Mouse (Mus musculus) intestine, postnatal 0 days (tissue): ENCODE data around the gene Pkd2l1. TPM values are rescaled to one million over a fixed set of nuclear protein-coding genes. Genes with fewer than 3 reads are reported as not detected.

Experiments
- ATAC-seq: fragments of 200-750 bp; cut with Nextera tagmentation; 2 replicates; pipeline ENCODE4 v1.8.0; 2017; ENCODE audit warnings: mild to moderate bottlenecking, moderate TSS enrichment, moderate library complexity
- H3K27ac ChIP-seq: fragments of 300-500 bp; sonication (generic); 2 replicates; pipeline ENCODE4 v1.5.1; 2014; ENCODE audit warnings: mild to moderate bottlenecking, low read depth, low read length, moderate library complexity
- H3K27me3 ChIP-seq: fragments of 300-500 bp; sonication (generic); replicated peaks from 2 replicates; pipeline ENCODE4 v1.6.1; 2014; ENCODE audit warnings: low read length, mixed read lengths; ENCODE audit not compliant: control insufficient read depth, insufficient read depth
- H3K36me3 ChIP-seq: fragments of 300-500 bp; sonication (generic); 2 replicates; pipeline ENCODE4 v1.6.1; 2014; ENCODE audit warnings: mild to moderate bottlenecking, moderate library complexity; ENCODE audit not compliant: control insufficient read depth, insufficient read depth
- H3K4me1 ChIP-seq: fragments of 300-500 bp; sonication (generic); replicated peaks from 2 replicates; pipeline ENCODE4 v1.6.1; 2014; ENCODE audit warnings: antibody characterized with exemption, low read length, mixed read lengths; ENCODE audit not compliant: control insufficient read depth, insufficient read depth
- H3K4me2 ChIP-seq: fragments of 300-500 bp; sonication (generic); replicated peaks from 2 replicates; pipeline ENCODE4 v1.6.1; 2014; ENCODE audit warnings: low read depth, mild to moderate bottlenecking, moderate library complexity
- H3K4me3 ChIP-seq: fragments of 300-500 bp; sonication (generic); 2 replicates; pipeline ENCODE4 v1.5.1; 2014; ENCODE audit warnings: low read depth, low read length
- H3K9ac ChIP-seq: fragments of 300-500 bp; sonication (generic); 2 replicates; pipeline ENCODE4 v1.6.1; 2014; ENCODE audit warnings: mild to moderate bottlenecking, low read depth, low read length
- H3K9me3 ChIP-seq: fragments of 300-500 bp; sonication (generic); 2 replicates; pipeline ENCODE4 v1.6.1; 2016; ENCODE audit warnings: mixed run types; ENCODE audit not compliant: control insufficient read depth
- CTCF ChIP-seq: sonication (generic); IDR thresholded peaks from 2 replicates; pipeline ENCODE4 v1.5.1; 2016; ENCODE audit warnings: low read depth, mild to moderate bottlenecking, control low read depth, antibody characterized with exemption, moderate library complexity
- WGBS: fragments of 180-500 bp; shearing (Covaris S2); extraction: QIAGEN DNeasy Blood & Tissue Kit; methylation state at CpG from one replicate; pipeline ENCODE4 v1.1.7; 2014; 5-methylcytosine and 5-hydroxymethylcytosine counted together
- polyA plus RNA-seq: library from polyadenylated mRNA; unstranded; fragments of >200 nt; fragmentation: Nextera tagmentation; extraction: Ambion mirVana; gene quantifications from 2 replicates; pipeline ENCODE4 v1.2.1, GENCODE M21; 2015

The Pkd2l1 gene
- polyA plus RNA-seq, result not detected in 2 replicates

DNA sequence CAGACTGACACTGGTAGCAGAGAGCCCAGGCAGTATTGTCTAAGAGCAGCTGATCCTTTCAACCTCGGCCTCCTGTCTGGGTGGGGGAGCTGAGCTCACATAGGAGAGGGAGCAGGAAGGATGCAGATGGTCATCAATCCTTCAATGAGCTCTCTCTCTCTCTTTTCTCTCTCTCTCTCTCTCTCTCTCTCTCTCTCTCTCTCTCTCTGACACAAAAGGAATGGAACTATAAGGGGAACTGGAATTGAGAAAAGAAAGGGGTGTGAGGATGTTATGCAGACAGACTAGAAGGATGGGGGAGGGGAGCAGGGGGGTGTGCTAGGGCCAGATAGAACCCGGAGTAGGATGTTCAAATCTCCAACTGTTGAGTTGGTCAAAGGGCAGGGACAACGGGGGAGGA, at the start of gene Pkd2l1:
Gene Pkd2l1, minus strand, starts transcription at position 101 of the 400 bp plus-strand sequence.
- H3K9ac ChIP-seq, result no peak within 1 kb of the TSS
- no peak within 1 kb of the TSS for H3K4me2 ChIP-seq
- no peaks in the 10 kb centered on the region for H3K9me3 ChIP-seq
- H3K27ac ChIP-seq, result no peak within 1 kb of the TSS
- ATAC-seq, result no peak
- H3K36me3 ChIP-seq, result no peaks in the 10 kb centered on the region
- no peak for TF ChIP-seq CTCF
- no peaks in the 10 kb centered on the region for H3K4me1 ChIP-seq
- H3K27me3 ChIP-seq, result no peaks in the 10 kb centered on the region
- H3K4me3 ChIP-seq, result no peak within 1 kb of the TSS
- WGBS, result 39% methylated on average over 3 of the region's 3 CpGs

DNA sequence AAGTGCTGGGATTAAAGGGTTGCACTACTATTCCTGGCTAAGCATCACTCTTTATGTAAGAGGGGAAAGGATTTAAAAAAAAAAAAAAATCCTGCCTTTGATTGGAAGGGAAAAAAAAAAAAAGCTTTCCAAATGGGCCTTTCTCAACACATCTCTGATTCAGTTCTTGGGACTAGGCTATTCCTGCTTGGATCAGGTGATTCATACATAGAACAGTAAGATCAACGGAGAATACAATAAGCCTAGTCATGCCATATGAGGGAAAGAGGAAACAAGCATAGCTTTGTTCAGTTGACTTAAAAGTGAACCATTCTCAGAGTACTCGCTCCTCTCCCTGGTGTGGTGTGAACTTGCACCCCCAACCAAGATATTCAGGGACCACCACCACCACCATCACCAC, 46.7 kb upstream of the Pkd2l1 start:
- Histone ChIP-seq H3K36me3 (no peaks in the 10 kb centered on the region), H3K27me3 (no peaks in the 10 kb centered on the region), H3K4me3 (no peak overlapping the region), H3K4me1 (no peaks in the 10 kb centered on the region), H3K4me2 (no peak overlapping the region), H3K9ac (no peak overlapping the region), H3K9me3 (no peaks in the 10 kb centered on the region), H3K27ac (no peak overlapping the region)
- no peak for ATAC-seq
- 65% methylated on average over 2 of the region's 2 CpGs for WGBS
- no peak for TF ChIP-seq CTCF

GRCm38 (mm10) chr19:44237471-44238006, 45.3 kb upstream of the Pkd2l1 start:
- ATAC-seq, result no peak
- 0 out of 2 replicates have a peak overlapping the region, but pooled peaks have one; percentile 16 for H3K4me3 ChIP-seq

DNA sequence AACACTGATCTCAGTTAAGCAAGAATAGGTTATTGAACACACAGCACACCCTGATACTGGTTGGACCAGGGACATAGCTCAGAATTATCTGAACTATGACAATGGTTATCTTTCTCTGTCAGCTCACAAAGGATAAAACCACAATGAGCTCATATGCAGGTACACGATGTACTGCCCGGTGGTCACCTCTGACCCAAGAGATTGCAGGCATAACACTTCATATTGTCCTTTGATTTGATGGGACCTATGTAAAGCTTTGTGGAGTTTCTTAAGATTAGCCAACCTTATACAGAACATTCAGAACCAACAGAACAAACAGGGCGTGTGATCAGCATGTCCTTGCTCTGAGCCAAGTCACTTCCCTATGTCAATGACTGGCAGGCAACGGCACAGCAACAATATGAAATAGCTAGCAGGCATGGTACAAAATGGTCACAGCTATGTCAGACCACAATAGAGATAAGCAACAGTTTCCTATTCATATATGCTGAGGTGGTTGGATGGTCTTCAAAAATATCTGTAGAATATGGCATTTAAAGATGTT, 39.4 kb upstream of the Pkd2l1 start:
- H3K9me3 ChIP-seq, result no peaks in the 10 kb centered on the region
- H3K4me3 ChIP-seq, result no peak overlapping the region
- no peak overlapping the region for H3K27ac ChIP-seq
- no peak overlapping the region for H3K4me2 ChIP-seq
- H3K4me1 ChIP-seq, result no peaks in the 10 kb centered on the region
- H3K27me3 ChIP-seq, result no peaks in the 10 kb centered on the region
- no peak overlapping the region for H3K9ac ChIP-seq
- no peaks in the 10 kb centered on the region for H3K36me3 ChIP-seq
- no peak for ATAC-seq
- no peak for TF ChIP-seq CTCF
- 83% methylated on average over 4 of the region's 4 CpGs for WGBS

More at GRCm38 (mm10) chr19:44237471-44238006, 45.3 kb upstream of the Pkd2l1 start:
- Histone ChIP-seq H3K9ac (no peak overlapping the region), H3K27me3 (no peaks in the 10 kb centered on the region), H3K27ac (no peak overlapping the region), H3K9me3 (no peaks in the 10 kb centered on the region), H3K36me3 (no peaks in the 10 kb centered on the region), H3K4me1 (no peaks in the 10 kb centered on the region), H3K4me2 (peak overlapping the region; percentile 60)
- 10% methylated on average over 19 of the region's 19 CpGs for WGBS
- TF ChIP-seq CTCF, result no peak

DNA sequence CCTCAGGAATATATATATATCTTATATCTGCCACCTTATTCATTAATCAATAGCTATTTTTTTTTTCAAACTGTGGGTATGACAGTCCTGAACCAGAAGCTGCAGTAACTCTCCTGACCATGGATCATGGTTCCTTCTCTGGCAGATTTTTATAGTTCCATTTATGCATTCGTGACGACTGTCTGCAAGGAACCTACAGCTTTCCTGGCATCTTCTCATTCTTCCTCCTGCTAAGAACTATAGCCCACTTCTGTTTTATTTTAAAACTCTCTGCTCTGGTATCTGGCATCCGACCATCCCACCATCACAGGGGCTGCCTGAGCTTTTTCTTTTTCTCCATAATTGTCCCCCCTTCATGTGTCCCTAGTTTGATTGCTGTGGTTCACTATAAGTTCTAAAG, 38.0 kb upstream of the Pkd2l1 start:
- H3K9ac ChIP-seq, result no peak overlapping the region
- no peaks in the 10 kb centered on the region for H3K4me1 ChIP-seq
- H3K27me3 ChIP-seq, result no peaks in the 10 kb centered on the region
- ATAC-seq, result no peak
- 74% methylated on average over 3 of the region's 3 CpGs for WGBS
- H3K27ac ChIP-seq, result no peak overlapping the region
- no peaks in the 10 kb centered on the region for H3K9me3 ChIP-seq
- no peak overlapping the region for H3K4me3 ChIP-seq
- H3K36me3 ChIP-seq, result no peaks in the 10 kb centered on the region
- no peak for TF ChIP-seq CTCF
- H3K4me2 ChIP-seq, result no peak overlapping the region

DNA sequence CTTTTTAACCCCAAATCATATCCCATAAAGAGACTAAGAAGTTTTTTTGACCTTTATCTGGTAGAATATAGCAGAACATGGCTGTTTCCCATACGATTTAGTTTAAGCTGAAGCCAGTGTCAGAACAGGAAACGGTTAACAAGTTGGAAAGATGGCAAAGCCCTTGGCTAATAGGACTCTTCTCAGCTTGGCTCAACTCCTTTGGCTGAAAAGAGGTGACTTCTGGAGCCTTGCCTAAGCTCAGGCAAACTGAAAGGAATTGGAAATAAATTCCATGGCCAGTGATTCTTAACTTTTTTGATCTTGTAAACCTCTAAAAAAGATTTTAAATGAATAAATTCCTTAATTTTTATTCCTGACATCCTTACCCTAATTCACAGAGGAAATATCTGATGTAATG, 37.5 kb upstream of the Pkd2l1 start:
- Histone ChIP-seq H3K27ac (no peak overlapping the region), H3K4me3 (no peak overlapping the region), H3K9ac (no peak overlapping the region), H3K36me3 (no peaks in the 10 kb centered on the region), H3K27me3 (no peaks in the 10 kb centered on the region), H3K4me1 (no peaks in the 10 kb centered on the region), H3K4me2 (no peak overlapping the region), H3K9me3 (no peaks in the 10 kb centered on the region)
- WGBS, result 70% methylated on average over 2 of the region's 2 CpGs
- TF ChIP-seq CTCF, result no peak
- ATAC-seq, result no peak
